Mouse (Mus musculus) liver (tissue): ENCODE results near the gene Ifitm10.
"Not testable (repeated sequence)": the region's sequence is repeated elsewhere in the genome, so short reads cannot be mapped to it uniquely, and the experiment has no call there.

Source experiments
- DNase-seq: peaks from one replicate; pipeline ENCODE4 v3.0.0-alpha.2; 2020; ENCODE audit warnings: mixed read lengths

The Ifitm10 gene

DNA sequence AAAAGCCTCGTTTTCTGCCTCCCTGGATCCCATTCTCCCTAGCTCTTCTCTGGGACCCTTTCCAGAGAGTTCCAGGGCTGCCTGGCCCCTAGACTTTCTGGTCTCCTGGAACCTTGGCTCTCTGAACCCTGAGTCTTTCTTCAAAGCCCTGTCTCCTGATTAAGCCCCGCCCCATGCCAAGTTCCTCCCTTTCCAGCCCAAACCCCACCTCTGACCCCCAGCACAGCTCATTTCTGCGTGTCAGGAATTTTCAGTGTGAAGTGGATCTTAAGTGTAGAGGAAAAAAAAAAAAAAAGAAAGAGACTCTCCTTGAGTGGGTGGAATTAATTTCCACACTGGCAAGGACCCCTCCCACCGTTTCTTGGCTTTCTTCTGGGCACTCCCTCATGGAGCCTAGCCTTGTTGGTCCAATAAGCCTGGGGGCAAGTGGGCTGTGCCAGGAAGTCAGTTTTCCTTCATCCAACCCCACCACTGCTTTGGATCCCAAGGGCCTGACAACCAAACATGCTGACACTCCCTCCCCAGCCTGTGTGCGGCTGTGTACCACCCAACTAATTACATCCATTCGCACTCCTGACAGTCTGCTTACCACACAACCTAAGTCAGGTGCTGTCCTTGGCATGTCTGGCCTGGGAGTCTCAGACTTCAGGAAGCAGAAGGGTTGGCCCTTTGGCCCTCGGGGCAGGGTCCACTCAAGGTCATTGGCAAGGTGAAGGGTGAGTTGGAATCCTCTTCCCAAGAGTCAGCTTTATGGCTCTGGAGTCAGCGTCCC is at the start of gene Ifitm10:
Gene Ifitm10, minus strand, starts transcription at position 113 of the 772 bp plus-strand sequence.
- peak; percentile 9 for DNase-seq

DNA sequence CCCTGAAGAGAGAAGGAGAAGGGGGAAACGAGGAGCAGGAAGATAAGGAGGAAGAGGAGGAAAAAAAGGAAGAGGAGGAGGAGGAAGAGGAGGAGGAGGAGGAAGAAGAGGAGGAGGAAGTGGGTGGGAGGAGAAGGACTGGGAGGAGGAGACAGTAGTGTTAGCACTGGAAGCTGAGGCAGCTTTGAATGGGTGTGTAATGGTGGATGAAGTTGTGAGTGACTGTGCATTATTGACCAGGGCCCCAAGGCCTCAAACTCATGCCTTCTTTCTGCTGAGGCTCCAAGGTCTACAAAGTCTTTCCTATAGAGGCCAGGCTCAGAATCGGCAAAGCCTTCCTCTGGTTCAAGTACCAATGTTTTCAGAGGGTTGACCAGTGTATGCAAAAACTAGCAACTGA is 48.3 kb upstream of the Ifitm10 start:
- peak; percentile 47 for DNase-seq

DNA sequence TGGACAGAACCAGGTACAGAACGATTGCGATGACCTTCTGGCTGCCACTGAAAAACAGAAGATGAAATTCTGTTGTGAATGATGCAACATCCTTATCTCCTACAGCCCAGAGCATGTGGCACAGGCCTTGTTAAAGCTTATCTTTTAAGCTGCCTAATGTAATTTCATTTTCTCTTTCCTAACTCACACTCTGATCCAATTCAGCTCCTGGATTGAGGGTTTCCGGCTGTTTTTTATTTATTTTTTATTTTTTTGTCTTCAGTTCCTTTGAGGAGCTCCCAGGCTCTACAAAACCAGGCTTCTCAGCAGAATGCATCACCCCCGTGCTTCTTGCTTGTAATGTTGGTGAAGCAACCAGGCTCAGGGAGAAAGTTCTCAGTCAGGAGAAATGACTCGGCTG is 46.3 kb upstream of the Ifitm10 start:
- DNase-seq = peak; percentile 59

DNA sequence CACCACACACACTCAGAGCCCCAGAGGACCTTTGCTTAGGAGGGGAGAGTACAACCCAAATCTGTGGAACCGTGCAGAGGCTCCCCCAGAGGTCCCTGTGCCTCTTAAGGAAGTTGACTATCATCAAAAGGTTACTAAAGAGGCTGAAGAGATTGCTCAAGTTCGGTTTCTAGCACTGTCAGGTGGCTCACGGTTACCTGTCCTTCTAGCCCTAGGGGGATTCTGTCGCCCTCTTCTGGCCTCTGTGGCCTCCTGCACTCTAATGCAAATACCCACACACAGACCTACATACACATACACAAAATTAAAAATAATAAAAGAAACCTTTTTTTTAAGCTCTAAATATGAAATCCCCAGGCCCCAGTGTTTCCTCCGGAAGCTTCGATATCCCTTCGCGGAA is 45.1 kb upstream of the Ifitm10 start:
- DNase-seq = no peak

DNA sequence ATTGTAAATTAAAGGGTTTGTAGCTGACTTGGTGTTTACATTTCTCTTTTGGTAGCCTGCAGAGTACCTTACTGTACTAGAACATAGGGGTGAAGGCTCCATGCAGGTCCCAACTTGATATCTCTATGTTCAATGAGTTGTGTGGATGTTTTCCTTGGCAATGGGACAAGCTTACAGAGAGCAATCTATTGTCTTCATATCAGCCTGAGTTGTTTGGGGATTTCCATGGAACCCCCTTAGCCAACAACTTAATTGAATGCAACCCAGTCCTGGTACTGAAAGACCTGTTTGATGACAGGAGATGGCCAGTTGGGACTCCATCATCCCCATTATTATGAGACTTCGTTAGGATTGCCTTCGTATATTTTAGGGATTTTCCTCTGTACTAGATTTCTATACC is 44.5 kb upstream of the Ifitm10 start:
- DNase-seq = no peak

DNA sequence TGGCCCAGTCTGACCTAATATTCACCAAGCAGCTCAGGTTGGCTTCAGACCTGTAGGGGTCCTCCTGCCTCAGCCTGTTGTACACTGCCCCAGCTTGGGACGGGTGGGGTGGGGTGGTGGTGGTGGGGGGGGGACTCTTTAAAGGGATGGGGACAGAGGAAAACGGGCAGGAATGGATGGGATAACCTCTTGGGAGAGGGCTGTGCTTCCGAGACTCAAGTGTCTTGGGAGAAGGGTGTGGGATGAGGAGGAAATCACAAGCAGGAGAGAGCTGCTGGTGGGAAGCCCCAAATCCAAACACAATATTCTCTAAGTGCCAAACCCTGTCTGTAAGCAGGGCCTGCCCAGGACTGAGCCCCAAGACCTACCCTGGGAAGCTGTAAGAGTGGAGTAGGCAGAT is 42.7 kb upstream of the Ifitm10 start:
- no peak for DNase-seq

DNA sequence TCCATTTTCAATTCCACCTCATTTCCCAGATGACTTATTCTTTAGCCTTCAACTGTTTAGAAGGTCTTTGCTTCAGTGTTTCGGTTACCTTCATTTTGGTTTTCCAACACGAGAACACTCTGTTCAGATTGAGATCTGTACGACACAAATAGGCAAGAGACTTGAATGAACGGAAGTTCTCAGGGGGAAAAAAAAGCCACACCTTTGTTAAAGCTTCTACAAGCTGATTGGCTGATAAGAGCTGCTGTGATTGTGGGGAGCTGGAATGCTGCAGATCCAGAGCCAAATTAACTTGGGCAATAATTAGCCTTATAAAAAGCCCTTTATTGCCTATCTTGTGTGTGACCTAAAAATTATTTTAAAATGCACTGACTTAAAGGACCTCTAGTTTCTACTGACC is 41.8 kb upstream of the Ifitm10 start:
- no peak for DNase-seq

DNA sequence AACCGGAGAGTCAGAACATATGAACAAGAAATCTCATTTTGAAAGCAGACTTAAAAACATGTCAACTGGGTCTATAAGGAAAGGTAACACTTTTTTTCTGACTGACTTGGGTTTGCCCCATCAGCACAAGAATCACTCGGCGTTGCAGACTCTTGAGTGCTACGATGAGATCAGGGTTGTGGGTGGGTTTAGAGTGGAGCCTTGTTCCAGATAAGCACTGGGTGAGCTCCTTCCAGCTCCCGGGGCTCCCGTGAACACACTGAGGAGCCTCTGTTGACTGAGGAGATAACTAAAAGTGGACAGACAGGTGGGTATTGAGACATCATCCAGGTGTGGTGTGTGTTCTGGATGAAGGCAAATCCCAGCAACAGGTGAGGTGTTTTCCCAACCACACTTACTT is 39.7 kb upstream of the Ifitm10 start:
- peak; percentile 56 for DNase-seq

DNA sequence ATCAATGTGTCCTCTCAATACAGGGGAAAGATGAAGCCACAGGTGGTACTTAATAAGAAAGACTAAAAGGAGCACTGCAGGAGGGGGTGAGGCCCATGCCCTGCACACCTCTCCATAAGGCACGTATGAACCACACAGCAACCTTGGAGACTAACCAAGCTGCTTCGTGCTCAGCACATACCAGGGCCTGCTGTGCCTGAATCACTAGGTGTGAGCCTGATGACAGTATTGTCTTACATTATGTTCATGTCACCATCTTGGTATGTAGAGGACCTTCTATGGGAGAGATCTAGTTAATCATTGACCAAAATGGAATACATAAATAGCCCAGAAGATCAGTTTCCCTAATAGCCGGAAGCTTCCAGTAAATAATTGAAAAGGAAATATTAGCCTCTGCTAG is 36.0 kb upstream of the Ifitm10 start:
- DNase-seq = no peak

DNA sequence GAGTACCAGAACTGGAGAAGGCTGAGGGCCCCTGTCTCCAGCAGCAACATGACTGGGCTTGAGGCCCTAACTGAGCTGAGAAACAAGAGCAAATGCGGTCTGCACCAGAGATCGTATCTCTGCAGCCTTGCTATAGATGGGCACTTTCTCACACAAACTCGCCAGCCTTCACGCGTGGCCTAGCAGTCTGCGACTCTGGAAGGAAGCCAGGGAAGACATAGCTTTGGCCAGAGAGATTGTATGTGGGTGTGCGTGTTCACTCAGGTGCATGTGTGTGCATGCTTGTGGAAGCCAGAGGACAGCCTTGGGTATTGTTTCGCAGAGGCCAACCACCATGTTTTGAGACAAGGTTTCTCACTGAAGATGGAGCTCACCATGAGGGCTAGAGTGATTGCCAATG is 35.1 kb upstream of the Ifitm10 start:
- no peak for DNase-seq

DNA sequence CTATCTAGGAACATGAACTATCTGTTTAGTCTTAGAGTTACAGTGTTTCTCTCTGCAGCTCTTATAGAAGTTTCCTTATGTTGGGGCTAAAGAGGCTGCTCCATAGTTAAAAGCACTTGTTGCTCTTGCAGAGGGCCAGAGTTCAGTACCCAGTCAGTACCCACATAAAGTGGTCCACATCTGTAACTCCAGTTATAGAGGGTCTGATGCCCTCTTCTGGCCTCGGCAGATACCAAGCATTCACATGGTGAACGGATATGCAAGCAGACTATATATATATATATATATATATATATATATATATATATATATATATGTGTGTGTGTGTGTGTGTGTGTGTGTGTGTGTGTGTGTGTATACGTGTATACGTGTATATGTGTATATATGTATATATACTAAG is 34.4 kb upstream of the Ifitm10 start:
- DNase-seq = no peak

DNA sequence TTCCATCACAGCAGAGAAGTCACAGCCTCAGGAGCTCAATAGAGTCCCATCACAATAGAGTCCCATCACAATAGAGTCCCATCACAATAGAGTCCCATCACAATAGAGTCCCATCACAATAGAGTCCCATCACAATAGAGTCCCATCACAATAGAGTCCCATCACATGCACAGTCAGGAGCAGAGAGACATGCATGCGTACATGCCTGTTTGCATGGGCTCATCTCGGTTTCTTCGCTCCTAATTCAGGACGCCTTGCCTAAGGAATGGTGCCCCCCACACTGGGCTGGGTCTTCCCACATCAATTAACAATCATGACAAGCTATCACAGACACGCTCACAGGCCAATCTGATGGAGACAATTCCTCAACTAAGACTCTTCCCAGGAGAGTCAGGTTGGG is 31.6 kb upstream of the Ifitm10 start:
- DNase-seq = not testable (repeated sequence)

DNA sequence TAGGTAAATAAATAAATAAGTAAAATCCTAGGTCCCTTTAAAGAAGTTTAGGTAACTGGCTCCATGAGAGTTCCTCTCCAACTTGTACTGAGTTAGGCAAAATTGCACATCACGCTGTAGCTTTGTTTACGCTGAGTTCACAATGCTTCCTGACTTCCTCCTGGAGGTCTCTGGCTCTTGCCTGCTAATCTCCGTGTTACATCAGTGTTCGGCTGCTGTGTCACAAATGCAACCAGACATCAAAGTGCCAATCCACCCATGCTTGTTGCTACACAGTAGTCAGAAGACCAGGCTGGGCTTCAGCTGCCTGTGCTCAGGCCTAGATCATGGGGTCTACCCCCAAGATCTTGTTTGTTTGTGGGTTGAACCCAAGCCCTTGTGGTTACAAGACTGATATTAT is 30.0 kb upstream of the Ifitm10 start:
- DNase-seq = no peak

DNA sequence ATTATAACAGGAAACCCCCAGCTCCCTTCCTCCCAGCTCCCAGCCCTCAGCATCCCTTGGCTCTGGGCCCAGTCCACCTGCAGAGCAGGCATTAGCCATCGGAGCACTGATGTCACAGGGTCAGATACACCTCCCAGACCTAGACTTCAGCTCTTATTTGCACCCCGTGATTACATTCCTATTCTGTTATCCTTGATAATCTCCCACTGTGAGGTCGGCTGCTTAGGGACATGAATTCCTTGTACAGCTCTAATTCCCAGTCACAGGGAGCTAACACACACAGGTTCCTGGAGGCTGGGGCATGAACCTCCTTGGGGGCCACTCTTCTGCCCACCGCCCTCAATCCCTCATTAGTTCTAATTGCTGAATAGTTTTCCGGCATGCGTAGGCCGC is 27.2 kb upstream of the Ifitm10 start:
- DNase-seq = no peak

DNA sequence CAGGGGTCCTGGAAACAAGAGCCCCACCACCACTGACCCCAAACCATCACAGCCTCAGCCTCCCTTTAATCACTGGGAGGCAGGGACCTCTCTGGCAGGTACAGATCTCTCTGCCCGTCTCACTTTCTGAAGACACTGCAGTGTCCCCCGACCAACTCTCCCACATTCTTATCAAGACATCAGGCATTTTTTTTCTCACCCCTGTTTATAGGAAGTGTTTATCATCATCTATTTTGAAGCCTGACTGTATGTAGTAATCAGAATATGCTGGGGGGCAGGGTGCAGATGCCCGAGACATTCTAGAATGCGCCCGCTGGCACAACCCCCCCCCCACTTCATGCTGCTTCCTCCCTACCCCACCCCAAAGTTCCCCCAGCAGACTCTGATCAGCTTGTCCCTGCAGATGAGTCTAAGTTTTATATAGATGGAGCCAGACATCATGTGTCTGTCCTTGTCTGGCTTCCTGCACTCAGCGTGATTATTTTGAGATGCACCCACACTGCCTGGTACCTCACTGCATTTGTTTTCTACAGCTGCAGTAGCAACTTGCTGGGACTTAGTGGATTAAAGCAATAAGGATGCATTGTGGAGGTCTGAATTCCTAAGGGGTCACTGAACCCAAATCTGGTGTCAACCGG is 26.7 kb upstream of the Ifitm10 start:
- no peak for DNase-seq

DNA sequence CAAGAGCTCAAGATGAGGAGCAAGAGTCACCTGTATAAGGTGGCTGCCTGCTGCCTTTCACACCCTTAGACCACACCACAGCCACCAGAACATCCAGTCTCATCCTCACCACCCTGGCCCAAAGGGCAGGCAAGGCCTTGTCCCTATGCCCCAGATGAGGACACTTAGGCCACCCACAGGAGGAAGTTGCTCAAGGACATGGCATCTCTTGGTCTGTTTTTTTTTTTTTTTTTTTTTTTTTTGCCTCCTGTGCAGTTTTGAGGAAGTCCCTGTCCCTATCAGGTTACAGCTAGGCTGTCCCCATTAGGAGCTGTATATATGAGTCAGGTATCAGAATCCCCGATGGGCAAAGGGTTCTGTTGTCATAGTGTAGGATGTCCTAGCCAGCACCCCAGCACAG is 25.7 kb upstream of the Ifitm10 start:
- no peak for DNase-seq

DNA sequence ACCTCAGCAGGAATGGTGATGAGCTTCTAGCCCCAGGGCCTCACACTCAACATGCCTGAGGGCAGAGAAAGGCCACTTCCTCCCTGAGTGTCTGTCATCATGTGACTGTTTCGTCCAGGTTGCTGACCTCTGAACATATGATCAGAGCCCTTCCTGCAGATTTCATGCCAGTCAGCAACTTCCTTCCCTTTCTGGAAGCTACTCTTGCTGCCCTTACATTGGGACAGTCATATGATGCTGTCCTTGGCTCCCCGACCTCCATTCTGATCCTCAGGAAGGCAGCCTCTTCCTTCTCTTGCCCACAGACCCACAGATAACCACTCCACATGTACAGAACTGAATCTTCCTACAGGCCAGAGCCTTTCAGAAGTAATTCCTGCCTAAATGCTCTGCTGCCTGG is 24.5 kb upstream of the Ifitm10 start:
- DNase-seq = no peak

DNA sequence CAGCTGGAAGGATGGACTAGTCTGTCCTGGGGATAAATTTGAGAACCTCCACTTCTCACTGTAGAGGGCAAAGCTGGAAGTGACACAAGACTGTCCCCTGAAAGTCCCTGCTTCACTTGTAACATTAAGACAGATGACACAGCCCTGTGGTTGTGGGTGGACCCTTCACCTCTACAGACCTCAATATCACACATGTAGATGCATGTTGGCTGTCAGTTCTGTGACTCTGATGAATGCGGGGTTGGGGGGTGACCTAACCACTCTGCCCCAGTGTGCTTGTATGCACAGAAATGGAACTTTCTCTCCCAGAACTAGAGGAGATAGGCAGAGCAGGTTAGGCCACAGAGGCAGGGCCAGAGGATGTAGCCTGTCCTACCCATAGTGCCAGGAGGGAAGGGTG is 23.1 kb upstream of the Ifitm10 start:
- no peak for DNase-seq

DNA sequence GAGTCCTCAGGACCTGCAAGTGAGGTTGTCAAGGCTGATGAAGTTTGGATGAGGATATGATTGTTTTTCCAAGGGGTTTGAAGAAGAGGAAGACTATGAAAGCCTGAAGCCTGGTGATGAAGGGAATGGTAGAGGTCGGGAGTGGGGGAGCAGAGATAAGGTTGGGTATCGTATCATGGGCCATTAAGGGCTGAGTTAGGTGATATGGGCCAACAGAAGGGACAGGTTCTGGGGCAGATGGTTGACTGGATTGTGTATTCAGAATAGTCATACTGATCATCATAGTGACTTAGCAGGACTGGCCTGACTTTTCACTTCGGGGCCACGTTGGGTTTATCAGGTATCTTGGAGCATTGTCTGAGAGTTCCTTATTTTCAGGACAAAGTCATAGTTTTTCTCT is 21.9 kb upstream of the Ifitm10 start:
- DNase-seq = no peak

DNA sequence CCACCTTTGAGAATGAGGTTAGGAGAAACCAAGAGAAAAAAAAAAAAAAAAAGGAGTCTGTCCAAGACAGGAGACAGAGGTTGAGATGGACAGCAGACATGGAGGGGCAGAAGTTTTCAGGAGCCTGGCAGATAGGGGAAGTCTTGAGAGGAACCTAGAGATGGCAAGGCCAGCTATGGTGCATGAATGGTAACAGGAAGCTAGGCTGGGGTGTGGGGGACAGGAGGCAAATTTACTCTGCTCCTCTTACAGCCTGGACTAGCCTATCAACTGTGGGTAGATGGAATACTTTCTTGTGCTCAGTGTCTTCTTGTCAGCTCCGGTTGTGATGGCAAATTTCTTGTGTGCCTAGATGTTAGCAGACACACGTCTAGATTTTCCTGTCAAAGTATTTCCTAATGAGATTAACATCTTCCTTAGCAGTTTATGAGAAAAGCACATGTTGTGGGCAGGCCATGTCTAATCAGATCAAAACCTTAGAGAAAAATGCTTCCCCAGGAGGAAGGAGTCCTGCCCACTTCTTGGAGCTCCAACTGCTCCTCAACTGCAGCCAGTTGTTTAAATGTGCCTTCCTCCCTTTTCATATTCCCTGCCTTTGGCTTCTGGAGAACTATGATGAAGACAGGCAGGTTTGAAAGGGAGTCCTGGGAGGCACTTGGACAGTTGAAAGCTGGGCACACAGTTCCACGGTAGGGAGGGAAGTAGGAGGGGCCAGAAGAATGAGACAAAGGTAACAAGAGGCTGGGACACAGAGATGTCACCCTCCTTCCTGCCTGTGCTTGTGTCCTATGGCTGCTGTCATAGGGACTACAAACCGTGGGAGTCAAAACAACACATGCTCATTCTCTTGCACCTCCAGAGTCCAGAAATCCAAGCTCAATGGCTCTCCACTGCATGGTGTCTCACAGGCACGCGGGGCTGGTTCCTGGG is 21.0 kb upstream of the Ifitm10 start:
- peak; percentile 8 for DNase-seq

DNA sequence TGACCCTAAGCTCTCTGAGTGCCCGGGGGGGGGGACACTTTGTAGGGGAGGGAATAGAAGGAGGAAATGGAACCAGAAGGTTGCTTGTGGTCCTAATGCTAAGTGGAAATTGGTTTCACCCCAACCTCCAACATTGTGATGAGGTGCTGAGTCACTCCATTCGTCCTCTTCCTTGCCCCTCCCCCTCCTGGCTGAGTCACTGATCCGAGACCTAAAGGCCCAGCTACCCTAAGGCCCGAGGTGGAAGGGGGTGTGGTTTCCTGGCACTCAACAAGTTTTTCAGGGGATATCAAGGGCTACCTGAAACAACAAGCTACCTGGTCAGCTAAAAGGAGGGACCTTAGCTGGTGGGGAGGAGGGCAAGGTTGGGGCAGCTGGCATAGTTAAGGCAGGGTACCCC is 19.6 kb upstream of the Ifitm10 start:
- DNase-seq = peak; percentile 95

DNA sequence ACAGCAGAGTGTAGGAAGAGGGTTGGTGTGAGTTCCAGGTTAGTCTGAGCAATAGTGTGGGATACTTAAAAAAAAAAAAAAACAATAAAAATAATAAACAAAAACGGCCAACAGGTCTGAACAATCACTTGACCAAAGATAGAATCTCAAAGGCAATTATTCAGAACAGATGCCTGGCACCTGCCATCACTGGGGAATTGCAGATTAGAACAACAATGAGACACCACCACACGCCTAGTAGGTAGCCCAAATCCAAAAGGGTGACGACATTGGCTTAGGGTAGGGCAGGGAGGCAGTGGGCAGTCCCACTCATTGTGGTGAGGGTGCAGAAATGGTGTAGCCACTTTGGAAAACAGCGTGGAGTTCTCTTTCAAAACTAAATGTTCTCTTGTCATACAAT is 18.1 kb upstream of the Ifitm10 start:
- no peak for DNase-seq

DNA sequence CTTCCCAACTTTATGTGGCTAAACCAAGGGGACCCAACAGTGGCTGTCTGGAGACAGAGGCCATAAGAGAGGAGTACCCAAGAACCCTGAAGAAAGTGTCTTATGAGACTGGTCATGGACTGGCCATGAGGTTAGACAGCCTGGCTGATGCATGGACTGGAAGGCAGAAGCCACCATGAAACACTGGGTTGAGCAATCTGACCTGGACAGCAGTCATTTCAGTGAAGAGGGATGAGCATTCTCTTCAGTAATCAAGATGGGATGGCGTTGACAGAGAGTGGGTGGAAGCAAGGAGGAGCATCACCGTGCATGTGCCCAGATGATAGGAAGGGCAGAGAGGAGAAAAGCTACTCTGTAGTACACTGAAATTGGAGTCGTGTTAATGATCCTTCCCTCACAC is 17.6 kb upstream of the Ifitm10 start:
- no peak for DNase-seq
